Mouse (Mus musculus): ENCODE results near the gene Gorasp2. TPM values are rescaled to one million over a fixed set of nuclear protein-coding genes. Genes with fewer than 3 reads are reported as not detected.

Gene Gorasp2
- polyA plus RNA-seq, 1 experiment from 2014 or later, result 151 TPM

- no peak for ATAC-seq (ENCODE audit: low FRiP score)
- Histone ChIP-seq H3K36me3 (ENCODE audit: control insufficient read depth, insufficient read depth, low read length) (peaks cover 17% of the 10 kb centered on the region), H3K4me3 (ENCODE audit: low read depth, low read length) (no peak overlapping the region), H3K9me3 (ENCODE audit: control insufficient read depth, low read length) (no peaks in the 10 kb centered on the region), H3K27ac (ENCODE audit: low read depth, low read length) (no peak overlapping the region), H3K4me2 (no peak overlapping the region), H3K4me1 (ENCODE audit: control insufficient read depth, insufficient read depth, low read length) (peaks cover 3% of the 10 kb centered on the region), H3K27me3 (ENCODE audit: control insufficient read depth, insufficient read depth, low read length) (no peaks in the 10 kb centered on the region; the same call in 1 of the 2 replicates), H3K9ac (ENCODE audit: low read length) (no peak overlapping the region)
- no peak for DNase-seq (ENCODE audit: low spot score, missing footprints)
- WGBS, result 80% methylated on average over 13 of the region's 13 CpGs
Observed at GRCm38 (mm10) chr2:70708986-70709730, 47.8 kb downstream of the Gorasp2 start.

- Histone ChIP-seq H3K9me3 (ENCODE audit: control insufficient read depth, low read length) (no peaks in the 10 kb centered on the region), H3K4me2 (no peak overlapping the region), H3K27ac (ENCODE audit: low read depth, low read length) (no peak overlapping the region), H3K27me3 (ENCODE audit: control insufficient read depth, insufficient read depth, low read length) (no peaks in the 10 kb centered on the region), H3K4me3 (ENCODE audit: low read depth, low read length) (no peak overlapping the region), H3K9ac (ENCODE audit: low read length) (no peak overlapping the region), H3K4me1 (ENCODE audit: control insufficient read depth, insufficient read depth, low read length) (no peaks in the 10 kb centered on the region), H3K36me3 (ENCODE audit: control insufficient read depth, insufficient read depth, low read length) (peaks cover 17% of the 10 kb centered on the region)
- DNase-seq (ENCODE audit: low spot score, missing footprints), result no peak
- 93% methylated on average over 7 of the region's 7 CpGs for WGBS
- ATAC-seq (ENCODE audit: low FRiP score), result no peak
Observed at GRCm38 (mm10) chr2:70710236-70710635, 48.9 kb downstream of the Gorasp2 start.

- Histone ChIP-seq H3K9me3 (ENCODE audit: control insufficient read depth, low read length) (no peaks in the 10 kb centered on the region), H3K27me3 (ENCODE audit: control insufficient read depth, insufficient read depth, low read length) (no peaks in the 10 kb centered on the region), H3K4me3 (ENCODE audit: low read depth, low read length) (no peak overlapping the region), H3K4me2 (no peak overlapping the region), H3K27ac (ENCODE audit: low read depth, low read length) (no peak overlapping the region), H3K9ac (ENCODE audit: low read length) (no peak overlapping the region), H3K4me1 (ENCODE audit: control insufficient read depth, insufficient read depth, low read length) (no peaks in the 10 kb centered on the region), H3K36me3 (ENCODE audit: control insufficient read depth, insufficient read depth, low read length) (peaks cover 17% of the 10 kb centered on the region)
- WGBS, result 93% methylated on average over 4 of the region's 4 CpGs
- DNase-seq (ENCODE audit: low spot score, missing footprints), result no peak
- no peak for ATAC-seq (ENCODE audit: low FRiP score)
Observed at GRCm38 (mm10) chr2:70710878-70711277, 49.5 kb downstream of the Gorasp2 start.

- no peak overlapping the region for H3K9ac ChIP-seq (ENCODE audit: low read length)
- H3K27me3 ChIP-seq (ENCODE audit: control insufficient read depth, insufficient read depth, low read length), result no peaks in the 10 kb centered on the region
- no peak overlapping the region for H3K4me3 ChIP-seq (ENCODE audit: low read depth, low read length)
- H3K4me2 ChIP-seq, result no peak overlapping the region
- no peaks in the 10 kb centered on the region for H3K4me1 ChIP-seq (ENCODE audit: control insufficient read depth, insufficient read depth, low read length)
- H3K27ac ChIP-seq (ENCODE audit: low read depth, low read length), result no peak overlapping the region
- WGBS, result 92% methylated on average over 9 of the region's 9 CpGs
- no peaks in the 10 kb centered on the region for H3K9me3 ChIP-seq (ENCODE audit: control insufficient read depth, low read length)
- DNase-seq (ENCODE audit: low spot score, missing footprints), result no peak
- H3K36me3 ChIP-seq (ENCODE audit: control insufficient read depth, insufficient read depth, low read length), result peaks cover 11% of the 10 kb centered on the region; the same call in 1 of the 2 replicates
- no peak for ATAC-seq (ENCODE audit: low FRiP score)
Observed at GRCm38 (mm10) chr2:70723610-70724243, 62.4 kb downstream of the Gorasp2 start.

GRCm38 (mm10) chr2:70727089-70727488 lies 65.7 kb downstream of the Gorasp2 start:
- WGBS, result 94% methylated on average over 2 of the region's 2 CpGs
- Histone ChIP-seq H3K4me3 (ENCODE audit: low read depth, low read length) (no peak overlapping the region), H3K4me2 (no peak overlapping the region), H3K9me3 (ENCODE audit: control insufficient read depth, low read length) (no peaks in the 10 kb centered on the region), H3K36me3 (ENCODE audit: control insufficient read depth, insufficient read depth, low read length) (peaks cover 4% of the 10 kb centered on the region; the same call in 1 of the 2 replicates), H3K27ac (ENCODE audit: low read depth, low read length) (no peak overlapping the region), H3K9ac (ENCODE audit: low read length) (no peak overlapping the region), H3K4me1 (ENCODE audit: control insufficient read depth, insufficient read depth, low read length) (no peaks in the 10 kb centered on the region), H3K27me3 (ENCODE audit: control insufficient read depth, insufficient read depth, low read length) (no peaks in the 10 kb centered on the region)
- DNase-seq (ENCODE audit: low spot score, missing footprints) (no peak), ATAC-seq (ENCODE audit: low FRiP score) (no peak)

- H3K27ac ChIP-seq (ENCODE audit: low read depth, low read length), result no peak overlapping the region
- no peak overlapping the region for H3K4me3 ChIP-seq (ENCODE audit: low read depth, low read length)
- peaks cover 4% of the 10 kb centered on the region for H3K36me3 ChIP-seq (ENCODE audit: control insufficient read depth, insufficient read depth, low read length)
- no peaks in the 10 kb centered on the region for H3K9me3 ChIP-seq (ENCODE audit: control insufficient read depth, low read length)
- H3K9ac ChIP-seq (ENCODE audit: low read length), result no peak overlapping the region
- H3K4me2 ChIP-seq, result no peak overlapping the region
- no peaks in the 10 kb centered on the region for H3K4me1 ChIP-seq (ENCODE audit: control insufficient read depth, insufficient read depth, low read length)
- ATAC-seq (ENCODE audit: low FRiP score) (no peak), DNase-seq (ENCODE audit: low spot score, missing footprints) (no peak)
- H3K27me3 ChIP-seq (ENCODE audit: control insufficient read depth, insufficient read depth, low read length), result no peaks in the 10 kb centered on the region
- 84% methylated on average over 4 of the region's 4 CpGs for WGBS
Observed at GRCm38 (mm10) chr2:70735534-70735933, 74.2 kb downstream of the Gorasp2 start.

- DNase-seq (ENCODE audit: low spot score, missing footprints), result no peak
- peaks cover 4% of the 10 kb centered on the region for H3K36me3 ChIP-seq (ENCODE audit: control insufficient read depth, insufficient read depth, low read length)
- no peaks in the 10 kb centered on the region for H3K9me3 ChIP-seq (ENCODE audit: control insufficient read depth, low read length)
- no peaks in the 10 kb centered on the region for H3K27me3 ChIP-seq (ENCODE audit: control insufficient read depth, insufficient read depth, low read length)
- ATAC-seq (ENCODE audit: low FRiP score), result no peak
- H3K4me3 ChIP-seq (ENCODE audit: low read depth, low read length), result no peak overlapping the region
- no peak overlapping the region for H3K27ac ChIP-seq (ENCODE audit: low read depth, low read length)
- H3K4me2 ChIP-seq, result no peak overlapping the region
- WGBS, result 92% methylated on average over 5 of the region's 5 CpGs
- H3K9ac ChIP-seq (ENCODE audit: low read length), result no peak overlapping the region
- H3K4me1 ChIP-seq (ENCODE audit: control insufficient read depth, insufficient read depth, low read length), result no peaks in the 10 kb centered on the region
Observed at GRCm38 (mm10) chr2:70736008-70736407, 74.6 kb downstream of the Gorasp2 start.

GRCm38 (mm10) chr2:70741901-70742300 lies 80.5 kb downstream of the Gorasp2 start:
- DNase-seq (ENCODE audit: low spot score, missing footprints) (no peak), ATAC-seq (ENCODE audit: low FRiP score) (no peak)
- 78% methylated on average over 5 of the region's 5 CpGs for WGBS
- Histone ChIP-seq H3K27me3 (ENCODE audit: control insufficient read depth, insufficient read depth, low read length) (no peaks in the 10 kb centered on the region), H3K4me1 (ENCODE audit: control insufficient read depth, insufficient read depth, low read length) (no peaks in the 10 kb centered on the region), H3K4me2 (no peak overlapping the region), H3K4me3 (ENCODE audit: low read depth, low read length) (no peak overlapping the region), H3K27ac (ENCODE audit: low read depth, low read length) (no peak overlapping the region), H3K9me3 (ENCODE audit: control insufficient read depth, low read length) (no peaks in the 10 kb centered on the region), H3K9ac (ENCODE audit: low read length) (no peak overlapping the region), H3K36me3 (ENCODE audit: control insufficient read depth, insufficient read depth, low read length) (peaks cover 9% of the 10 kb centered on the region)

GRCm38 (mm10) chr2:70742588-70742987 lies 81.2 kb downstream of the Gorasp2 start:
- no peak for ATAC-seq (ENCODE audit: low FRiP score)
- Histone ChIP-seq H3K27ac (ENCODE audit: low read depth, low read length) (no peak overlapping the region), H3K36me3 (ENCODE audit: control insufficient read depth, insufficient read depth, low read length) (0 out of 2 replicates have a peak, but pooled peaks cover 5% of the 10 kb centered on the region)

More at GRCm38 (mm10) chr2:70742588-70742987, 81.2 kb downstream of the Gorasp2 start:
- Histone ChIP-seq H3K9ac (ENCODE audit: low read length) (no peak overlapping the region), H3K4me2 (no peak overlapping the region), H3K27me3 (ENCODE audit: control insufficient read depth, insufficient read depth, low read length) (no peaks in the 10 kb centered on the region), H3K9me3 (ENCODE audit: control insufficient read depth, low read length) (no peaks in the 10 kb centered on the region), H3K4me3 (ENCODE audit: low read depth, low read length) (no peak overlapping the region), H3K4me1 (ENCODE audit: control insufficient read depth, insufficient read depth, low read length) (no peaks in the 10 kb centered on the region)
- 88% methylated on average over 2 of the region's 2 CpGs for WGBS
- no peak for DNase-seq (ENCODE audit: low spot score, missing footprints)

All from midbrain, embryonic 11.5 days (tissue).